Mouse (Mus musculus) activated CD4-positive, CD25-positive, alpha-beta regulatory T cell, adult 4 months (primary cell): ENCODE results near the gene Sox30. TPM values are rescaled to one million over a fixed set of nuclear protein-coding genes. Genes with fewer than 3 reads are reported as not detected.
A peak's percentile ranks its signal among the peaks of the same experiment; 100 is the strongest.

Source experiments
- ATAC-seq: one replicate; pipeline ENCODE4 v1.8.0; 2017
- polyA plus RNA-seq, 2 experiments: library from polyadenylated mRNA; unstranded; fragments of 100-300 nt; shearing (Covaris generic); gene quantifications; one replicate each; pipeline ENCODE4 v1.2.1; 2017

The Sox30 gene
- polyA plus RNA-seq, 2 experiments from 2014 or later = not detected

GRCm38 (mm10) chr11:46056770-46057411, 76.8 kb downstream of the Sox30 start:
- ATAC-seq = no peak

- ATAC-seq = no peak
Observed at GRCm38 (mm10) chr11:46058011-46058410, 77.9 kb downstream of the Sox30 start.

GRCm38 (mm10) chr11:46058916-46059315, 78.8 kb downstream of the Sox30 start:
- peak; percentile 34 for ATAC-seq

- peak; percentile 36 for ATAC-seq
Observed at GRCm38 (mm10) chr11:46059887-46060650, 80.0 kb downstream of the Sox30 start.

GRCm38 (mm10) chr11:46060651-46061020, 80.5 kb downstream of the Sox30 start:
- no peak for ATAC-seq

GRCm38 (mm10) chr11:46061776-46062445, 81.8 kb downstream of the Sox30 start:
- ATAC-seq = no peak

GRCm38 (mm10) chr11:46062569-46062968, 82.5 kb downstream of the Sox30 start:
- no peak for ATAC-seq

GRCm38 (mm10) chr11:46062993-46063731, 83.1 kb downstream of the Sox30 start:
- no peak for ATAC-seq

- no peak for ATAC-seq
Observed at GRCm38 (mm10) chr11:46064767-46065166, 84.7 kb downstream of the Sox30 start.

- no peak for ATAC-seq
Observed at GRCm38 (mm10) chr11:46065201-46066011, 85.3 kb downstream of the Sox30 start.

Other genes with a start within 250 kb of the Sox30 start
- gene Clint1, start 128.3 kb upstream of the Sox30 start, polyA plus RNA-seq = 10 to 100 TPM; 45.4 to 47.0 TPM
- gene Lsm11, start 35.4 kb upstream of the Sox30 start, polyA plus RNA-seq = 1 to 10 TPM; 1.3 to 1.6 TPM
- gene Thg1l, start 24.8 kb upstream of the Sox30 start, polyA plus RNA-seq = 10 to 100 TPM in 1 of 2 experiments, 1 to 10 TPM in 1; 9.0 to 15.8 TPM
- 10 to 100 TPM; 19.9 to 53.2 TPM for gene Gm12166, start 72.0 kb downstream of the Sox30 start, polyA plus RNA-seq
- 10 to 100 TPM; 74.6 to 85.8 TPM for gene Adam19, start 75.7 kb downstream of the Sox30 start, polyA plus RNA-seq
- under 1 TPM in 1 of 2 experiments, not detected in 1; 0.41 TPM for gene Nipal4, start 186.2 kb downstream of the Sox30 start, polyA plus RNA-seq